Mouse (Mus musculus) layer of hippocampus, postnatal 10 days (tissue): ENCODE data around the gene AU022252. TPM values are rescaled to one million over a fixed set of nuclear protein-coding genes. Genes with fewer than 3 reads are reported as not detected.

Source experiments
- DNase-seq, 2 experiments: peaks; one replicate each; pipeline ENCODE4 v3.0.0; 2021; ENCODE audit warnings: low spot score in 2 of 2
- total RNA-seq, 2 experiments: library from RNA; stranded (reverse); gene quantifications; 2 replicates each; pipeline ENCODE4 v1.2.3; 2021

The AU022252 gene
- total RNA-seq, 2 experiments from 2014 or later = 32.0 to 39.1 TPM

DNA sequence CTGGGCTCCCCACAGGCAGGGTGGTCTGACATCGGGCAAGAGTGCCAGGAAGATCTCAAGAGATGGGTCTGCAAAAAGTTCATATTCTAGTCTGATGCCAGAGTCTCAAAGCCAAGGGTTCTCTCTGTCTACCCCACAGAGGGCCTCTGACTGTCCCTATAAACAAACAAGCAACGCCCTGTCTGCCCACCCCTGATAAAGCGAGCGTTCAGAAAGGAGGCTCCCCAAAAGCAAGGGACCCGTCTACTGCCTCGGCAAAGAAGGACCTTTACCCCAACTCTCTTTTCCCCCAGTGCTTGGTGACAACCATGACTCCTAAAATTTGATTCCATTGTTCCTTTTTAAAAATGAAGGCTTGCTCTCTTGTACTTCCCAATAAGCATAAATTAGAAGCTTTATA, 42.6 kb downstream of the AU022252 start, which contains the start of gene Ermap:
Gene Ermap, minus strand, starts transcription at position 148 of the 400 bp plus-strand sequence.
- DNase-seq = no peak

- no peak for DNase-seq
Observed at GRCm38 (mm10) chr4:119189392-119189791, 43.1 kb downstream of the AU022252 start.

DNA sequence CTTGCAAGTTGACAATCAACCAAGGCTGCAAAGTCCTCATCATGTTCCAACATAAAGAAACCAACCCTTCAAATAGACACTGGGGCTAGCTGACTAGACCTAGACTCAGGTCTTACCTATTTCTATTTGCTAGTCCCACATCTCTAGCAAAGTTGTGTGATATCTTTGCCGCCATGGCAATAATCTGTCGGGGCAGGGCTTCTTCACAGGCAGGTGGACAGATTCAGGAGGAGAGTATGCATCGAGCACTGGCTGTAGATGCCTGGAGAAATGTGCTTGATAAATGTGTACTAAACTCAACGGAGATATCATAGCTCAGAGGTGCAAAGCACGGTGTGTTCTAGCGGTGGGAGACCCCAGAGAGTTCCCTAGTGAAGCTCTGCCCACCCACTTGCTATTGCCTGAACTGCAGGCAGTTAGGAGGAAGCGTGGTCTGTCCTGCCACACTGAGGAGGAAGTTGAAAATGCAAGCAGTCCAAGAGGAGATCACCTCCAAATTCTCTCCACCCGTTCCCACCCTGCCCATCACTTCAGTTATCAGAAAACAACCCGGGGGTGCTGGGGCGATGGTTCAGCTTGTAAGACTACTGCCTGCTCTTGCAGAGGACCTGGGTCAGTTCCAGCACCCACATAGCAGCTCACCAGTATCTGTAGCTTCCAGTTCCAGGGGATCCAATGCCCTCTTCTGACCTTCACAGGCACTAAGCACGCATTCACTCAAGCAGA, 44.3 kb downstream of the AU022252 start:
- DNase-seq = peak in 1 of 2 experiments; percentile 34

GRCm38 (mm10) chr4:119185771-119186170, 46.7 kb downstream of the AU022252 start:
- no peak for DNase-seq

DNA sequence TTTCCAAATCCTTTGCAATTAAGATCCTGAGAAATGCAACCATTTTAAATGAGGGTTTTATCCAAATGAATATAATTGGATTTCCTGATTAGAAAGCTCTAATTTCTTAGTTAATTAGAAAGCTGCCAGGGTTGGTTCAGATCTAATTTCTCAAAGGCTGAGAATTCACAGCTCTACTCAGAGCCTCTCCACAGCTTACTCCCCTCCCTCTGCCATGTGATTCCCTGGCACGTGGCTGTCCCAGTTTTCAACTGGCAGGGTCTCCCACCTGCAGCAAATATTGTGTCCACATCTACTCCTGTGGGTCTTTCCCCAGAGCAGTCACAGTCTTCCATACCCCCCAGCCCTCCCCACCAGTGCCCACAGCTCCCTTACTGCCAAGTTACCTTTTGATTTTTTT, 49.0 kb downstream of the AU022252 start:
- no peak for DNase-seq

DNA sequence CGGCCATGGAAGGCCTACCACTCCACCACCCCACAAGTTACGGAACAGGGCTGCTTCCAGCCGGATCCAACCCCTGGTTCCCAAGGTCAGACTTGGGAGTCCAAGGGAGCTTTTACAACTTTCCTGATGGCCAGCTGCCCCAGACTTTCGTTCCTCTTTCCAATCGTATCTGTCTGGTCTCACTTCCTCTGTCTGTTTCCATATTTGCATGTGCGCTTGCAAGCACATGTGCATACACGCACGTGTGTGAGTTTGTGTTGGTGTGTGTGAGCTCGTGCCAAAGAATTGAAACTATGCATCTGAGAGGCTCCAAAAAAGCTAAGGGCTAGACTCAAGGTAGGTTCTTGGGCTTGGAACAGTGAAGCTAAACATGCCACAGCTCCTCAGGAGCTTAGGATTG, 51.1 kb downstream of the AU022252 start:
- no peak for DNase-seq

- DNase-seq = no peak
Observed at GRCm38 (mm10) chr4:119180133-119180707, 52.3 kb downstream of the AU022252 start.

- DNase-seq = no peak
Observed at GRCm38 (mm10) chr4:119178331-119178730, 54.2 kb downstream of the AU022252 start.

GRCm38 (mm10) chr4:119177702-119178101, 54.8 kb downstream of the AU022252 start:
- no peak for DNase-seq

- peak; percentile 92 to 94 for DNase-seq
Observed at GRCm38 (mm10) chr4:119173851-119174453, 58.6 kb downstream of the AU022252 start, which contains the start of gene Zfp691. Gene Zfp691 (minus strand): TSS chr4:119174195.

DNA sequence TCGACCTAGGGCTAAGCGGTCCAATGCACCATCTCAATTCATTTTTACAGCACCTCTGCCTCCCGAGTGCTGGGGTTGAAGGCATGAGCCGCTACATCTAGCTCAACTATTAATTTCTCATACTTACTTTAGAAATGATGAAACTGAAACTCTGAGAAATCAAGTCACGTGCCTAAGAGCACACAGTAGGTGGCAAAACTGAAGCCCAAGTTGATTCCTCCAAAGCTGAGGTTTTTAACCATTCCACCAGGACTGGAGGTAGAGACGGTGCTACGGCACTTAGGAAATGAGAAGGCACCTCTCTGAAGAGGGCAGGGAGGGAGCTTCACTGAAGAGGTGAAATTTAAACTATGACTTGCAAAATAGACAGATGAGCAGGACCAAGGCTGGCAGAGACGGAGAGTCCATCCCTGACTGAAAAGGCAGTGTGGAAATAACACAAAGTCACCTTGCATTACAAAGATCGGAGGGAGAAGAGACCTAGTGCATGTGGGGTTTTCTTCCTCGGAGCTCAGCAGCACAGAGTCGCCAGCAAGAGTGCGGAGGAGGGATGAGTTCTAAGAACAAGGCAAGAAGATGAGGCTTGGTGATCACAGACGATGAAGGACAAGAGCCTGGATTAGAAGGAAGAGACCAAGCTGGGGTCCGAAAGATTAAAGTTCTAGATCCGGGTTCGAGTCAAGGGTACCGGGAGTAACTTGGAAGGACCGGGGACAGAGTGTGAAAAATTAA, 59.4 kb downstream of the AU022252 start:
- DNase-seq = no peak

- peak; percentile 86 to 88 for DNase-seq
Observed at GRCm38 (mm10) chr4:119167663-119168062, 64.8 kb downstream of the AU022252 start.

GRCm38 (mm10) chr4:119167068-119167467, 65.4 kb downstream of the AU022252 start:
- DNase-seq = no peak

DNA sequence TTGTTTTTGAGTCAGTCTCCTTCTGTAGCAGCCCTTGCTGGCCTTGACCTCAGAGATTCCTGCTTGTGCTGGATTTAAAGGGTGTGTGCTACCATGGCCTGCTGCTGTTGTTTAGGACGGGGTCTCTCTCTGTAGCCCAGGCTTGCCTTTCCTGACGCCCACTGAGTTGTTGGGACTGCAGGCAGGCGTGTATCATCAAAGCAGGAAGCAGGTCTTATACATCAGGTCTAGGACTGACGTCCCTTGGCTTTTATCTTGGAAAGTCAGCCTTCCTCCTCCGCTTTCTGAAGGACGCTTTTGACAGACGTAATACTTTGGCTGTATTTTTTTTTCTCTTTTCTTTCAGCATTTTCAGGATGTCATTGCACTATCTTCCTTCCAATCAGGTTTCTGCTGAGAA, 66.6 kb downstream of the AU022252 start:
- DNase-seq = no peak

DNA sequence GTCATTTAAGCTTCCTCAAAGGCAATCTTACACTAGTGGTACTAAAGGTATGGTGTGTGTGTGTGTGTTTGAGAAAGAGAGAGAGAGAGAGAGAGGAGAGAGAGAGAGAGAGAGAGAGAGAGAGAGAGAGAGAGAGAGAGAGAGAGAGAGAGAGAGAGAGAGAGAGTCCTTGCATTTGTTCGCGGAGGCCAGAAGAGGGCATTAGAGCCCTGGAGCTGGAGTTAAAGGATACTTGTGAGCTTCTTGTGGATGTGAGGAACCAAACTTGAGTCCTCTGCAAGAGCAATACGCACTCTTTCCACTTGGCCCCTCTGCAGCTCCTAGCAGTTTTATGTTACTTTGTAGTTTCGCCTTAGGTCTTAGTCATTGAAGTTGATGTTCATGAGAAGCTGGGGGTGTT, 69.5 kb downstream of the AU022252 start:
- no peak for DNase-seq

GRCm38 (mm10) chr4:119161358-119161757, 71.2 kb downstream of the AU022252 start:
- no peak for DNase-seq

DNA sequence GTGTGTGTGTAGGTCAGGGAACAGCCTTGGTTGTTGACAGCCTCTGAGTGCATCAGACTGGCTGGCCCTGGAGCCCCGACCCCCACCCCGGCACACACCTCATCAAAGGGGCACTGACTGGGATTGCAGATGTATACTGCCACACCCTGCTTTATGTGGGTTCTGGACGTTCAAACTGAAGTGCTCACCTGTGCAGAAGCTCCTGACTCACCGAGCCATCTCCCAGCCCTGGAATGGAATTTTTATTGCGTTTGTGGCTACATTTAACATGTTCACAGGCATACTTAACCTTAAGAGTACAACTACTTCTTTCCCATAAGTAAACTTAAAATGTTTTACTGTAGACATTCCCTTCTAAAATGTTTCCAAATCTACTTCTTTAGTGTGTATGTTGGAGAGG, 74.6 kb downstream of the AU022252 start:
- DNase-seq = no peak

GRCm38 (mm10) chr4:119157186-119157585, 75.3 kb downstream of the AU022252 start:
- DNase-seq = peak; percentile 72 to 74
